Mouse (Mus musculus) left cerebral cortex, postnatal 14 days (tissue): Measurements from ENCODE around the gene Ass1. TPM values are rescaled to one million over a fixed set of nuclear protein-coding genes. Genes with fewer than 3 reads are reported as not detected.
"Not testable (repeated sequence)": the region's sequence is repeated elsewhere in the genome, so short reads cannot be mapped to it uniquely, and the experiment has no call there.

Experiments used
- DNase-seq, 2 experiments: peaks; one replicate each; pipeline ENCODE4 v3.0.0; 2021 to 2022; ENCODE audit warnings: low spot score in 2 of 2, mixed read lengths in 1 of 2
- intact Hi-C: fragments of 180-260 bp; cut with DNase I; formaldehyde crosslinking; loops from one replicate; pipeline ENCODE4 v1.15.1; 2025
- total RNA-seq, 2 experiments: library from RNA; stranded (reverse); gene quantifications; 2 replicates each; pipeline ENCODE4 v1.2.3; 2021

Gene Ass1
- total RNA-seq, 2 experiments from 2014 or later = 8.5 to 14.6 TPM

DNA sequence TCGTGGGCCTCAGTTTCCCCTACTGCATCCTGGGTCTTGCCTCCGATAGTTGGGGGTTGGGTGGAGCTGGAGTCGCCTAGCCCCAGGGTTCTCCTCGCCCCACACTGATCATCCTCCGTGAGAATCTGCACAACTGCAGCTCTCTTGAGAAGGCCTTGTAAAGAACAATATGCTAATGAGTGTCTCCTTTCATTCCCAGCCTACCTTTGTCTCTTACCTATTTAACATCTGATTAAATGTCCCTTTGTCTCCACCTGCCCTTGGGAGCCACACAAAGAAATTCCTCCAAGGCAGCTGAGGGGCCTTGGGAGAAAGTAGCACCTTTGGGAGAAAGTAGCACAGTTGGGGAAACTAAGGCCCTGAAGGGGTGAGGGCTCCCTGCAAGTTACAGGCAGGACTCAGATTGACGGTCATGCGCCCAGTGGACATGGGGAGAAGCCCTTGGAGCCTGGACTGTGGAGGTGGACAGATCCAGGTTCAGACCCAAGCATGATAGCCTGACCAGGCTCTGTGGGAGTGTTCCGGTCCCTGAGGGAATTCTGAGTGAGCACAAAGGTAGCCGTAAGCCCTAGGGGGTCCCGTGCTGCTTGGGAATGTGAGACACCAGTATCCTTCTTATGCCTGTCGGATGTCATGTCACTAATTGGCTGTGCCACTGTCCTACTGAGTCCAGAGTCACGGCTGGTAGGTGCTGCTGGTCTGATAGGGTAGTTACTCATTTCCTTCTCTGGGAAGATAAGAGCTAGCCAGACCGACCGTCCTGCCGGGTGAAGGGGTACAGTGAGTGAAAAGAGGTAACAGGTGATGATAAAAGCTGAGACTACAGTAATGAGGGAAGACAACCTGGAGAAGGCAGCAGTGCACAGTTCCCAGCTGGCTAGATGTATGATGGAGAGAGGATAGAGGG is 32.9 kb downstream of the Ass1 start:
- intact Hi-C loops = no loop called here

DNA sequence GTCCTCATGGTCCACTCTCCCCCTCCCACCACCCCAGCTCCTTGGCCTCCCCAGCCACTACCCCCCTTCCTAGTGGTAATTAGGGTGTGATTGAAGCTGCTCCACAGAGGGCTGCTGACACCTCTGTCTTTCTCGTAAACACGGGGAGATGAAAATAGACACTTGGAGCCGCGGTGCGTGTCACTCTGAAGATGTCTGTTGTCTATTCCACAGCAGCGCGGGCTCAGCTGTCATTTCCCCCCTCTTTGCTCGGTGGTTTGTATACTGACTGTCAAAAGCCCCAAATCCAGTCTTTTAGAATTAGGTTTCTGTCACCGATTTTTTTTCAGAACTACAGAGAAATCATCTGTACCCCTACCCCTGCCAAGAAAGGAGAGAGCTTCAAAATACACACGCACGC is 35.5 kb downstream of the Ass1 start:
- peak; percentile 19 to 45 for DNase-seq
- intact Hi-C loops = no loop called here

More for the DNA sequence above, 32.9 kb downstream of the Ass1 start:
- DNase-seq = no peak

DNA sequence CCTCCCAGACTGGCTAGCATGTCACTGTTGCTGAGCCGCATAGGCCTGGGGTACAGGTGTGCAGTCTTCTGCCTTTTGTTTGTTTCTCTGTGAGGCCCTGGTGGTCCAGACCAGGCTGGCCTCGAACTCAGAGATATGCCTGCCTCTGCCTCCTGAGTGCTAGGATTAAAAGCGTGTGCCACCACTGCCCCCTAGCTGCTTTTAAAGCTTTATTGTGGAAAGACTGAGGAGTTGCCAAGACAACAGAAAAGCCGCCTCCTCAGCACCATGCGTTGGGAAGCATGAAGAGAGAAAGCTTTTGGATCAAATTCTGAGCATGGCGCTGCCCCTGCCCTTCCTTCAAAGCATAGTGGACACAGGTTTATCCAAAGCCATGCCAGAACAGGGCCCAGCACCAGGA is 38.8 kb downstream of the Ass1 start:
- DNase-seq = no peak
- intact Hi-C loops = no loop called here

DNA sequence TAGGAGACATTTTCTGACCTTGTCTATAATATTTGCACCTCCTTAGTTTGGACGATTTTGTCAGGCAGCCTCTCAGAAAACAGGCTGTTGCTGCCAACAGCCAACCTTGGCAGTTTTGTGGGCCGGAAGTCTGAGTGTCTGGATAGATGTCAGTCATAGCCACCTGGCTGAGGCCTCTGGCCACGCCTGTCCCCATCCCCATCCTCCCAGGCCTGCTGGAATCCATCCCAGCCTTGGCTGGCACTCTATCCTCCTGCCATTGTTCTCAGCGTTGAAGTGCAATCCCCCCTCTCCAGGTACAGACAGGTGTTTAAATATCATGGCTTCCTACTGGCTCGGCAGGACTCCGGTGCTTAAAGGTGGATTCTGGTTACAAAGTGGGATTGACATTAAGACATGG is 41.3 kb downstream of the Ass1 start:
- intact Hi-C loops = loop anchor here (5.0 kb wide), 1 partner anchor 51 kb away; no protein-coding TSS in a partner anchor
- no peak for DNase-seq

DNA sequence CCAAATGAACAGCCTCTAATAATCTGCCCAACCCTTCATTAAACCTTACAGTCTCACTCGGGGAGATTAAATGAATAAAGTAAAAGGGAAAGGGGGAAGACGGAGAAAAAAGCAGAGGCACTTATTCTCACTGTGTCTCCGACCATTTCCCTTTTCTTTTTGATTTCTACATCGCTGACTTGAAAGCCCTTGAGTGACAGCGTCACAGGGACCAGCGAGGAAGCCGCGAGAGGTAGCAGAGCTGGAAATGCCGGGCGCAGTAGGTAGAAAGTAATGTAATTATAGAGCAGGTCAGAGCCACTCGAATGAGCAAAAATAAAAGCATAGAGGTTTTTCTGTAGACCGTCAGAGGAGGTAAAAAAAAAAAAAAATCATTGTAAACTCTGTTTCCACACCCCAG is 46.5 kb downstream of the Ass1 start:
- intact Hi-C loops = no loop called here
- DNase-seq = no peak

DNA sequence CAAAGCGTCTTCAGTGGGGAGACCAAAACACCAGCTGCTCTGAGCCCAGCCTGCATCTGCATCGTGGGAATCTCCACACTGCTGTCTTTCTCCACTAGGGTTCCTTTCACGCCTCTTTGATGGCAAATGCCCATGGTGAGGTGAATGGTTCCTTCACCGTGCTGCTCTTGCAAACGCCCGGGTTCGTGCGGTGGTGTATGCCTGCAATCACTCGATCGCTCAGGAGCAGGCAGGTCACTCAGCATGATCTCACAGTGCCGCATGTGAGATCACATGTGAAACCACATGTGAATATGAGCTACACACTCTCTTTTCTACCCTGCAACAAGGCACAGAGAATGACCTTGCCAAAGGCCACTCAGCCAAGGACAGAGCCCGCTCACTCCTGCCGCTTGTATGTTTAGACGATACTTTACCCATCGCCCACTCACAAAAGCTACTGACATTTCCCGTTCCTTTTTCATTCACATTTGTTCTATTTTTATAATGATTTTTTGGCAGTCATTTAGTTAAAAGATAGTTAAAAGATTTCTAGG is 51.9 kb downstream of the Ass1 start:
- no peak for DNase-seq
- intact Hi-C loops = no loop called here

DNA sequence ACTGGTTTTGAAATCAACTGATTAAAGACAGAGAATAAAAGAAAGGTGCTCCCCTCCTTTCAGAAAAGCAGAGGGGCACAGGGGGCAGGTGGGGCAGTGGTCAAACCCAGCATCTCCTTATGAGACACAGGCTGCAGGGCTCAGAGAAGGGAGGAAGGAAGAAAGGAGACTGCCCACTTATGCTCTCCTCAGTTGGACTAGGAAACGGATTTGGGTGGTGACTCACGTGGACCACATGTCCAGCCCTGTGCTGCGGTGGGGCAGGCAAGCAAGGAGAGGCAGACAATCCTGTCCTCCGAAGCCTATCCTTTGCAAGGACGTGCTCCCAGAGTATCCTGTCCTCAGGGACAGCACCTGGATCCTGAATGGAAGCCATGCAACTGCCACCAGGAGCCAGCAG is 54.6 kb downstream of the Ass1 start:
- DNase-seq = no peak
- intact Hi-C loops = no loop called here

DNA sequence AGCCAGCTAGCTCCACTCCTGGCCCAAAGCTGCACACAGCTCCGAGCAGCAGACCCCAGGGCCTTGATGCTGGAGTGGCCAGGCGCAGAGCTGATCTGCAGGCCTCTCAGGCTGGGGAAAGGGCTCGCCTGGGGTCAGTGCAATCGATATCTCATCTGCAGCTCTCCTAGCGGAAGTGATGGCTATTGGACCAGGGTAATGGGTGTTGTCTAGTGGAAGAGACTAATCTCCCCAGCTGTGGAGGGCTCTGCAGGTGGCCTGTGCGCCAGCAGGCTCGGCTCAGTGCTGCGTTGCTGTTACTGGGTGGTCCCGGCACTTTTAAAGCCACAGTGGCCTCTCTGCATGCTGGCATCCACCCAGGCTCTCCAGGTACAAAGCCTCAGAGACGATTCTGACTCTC is 55.8 kb downstream of the Ass1 start:
- DNase-seq = no peak
- intact Hi-C loops = no loop called here

DNA sequence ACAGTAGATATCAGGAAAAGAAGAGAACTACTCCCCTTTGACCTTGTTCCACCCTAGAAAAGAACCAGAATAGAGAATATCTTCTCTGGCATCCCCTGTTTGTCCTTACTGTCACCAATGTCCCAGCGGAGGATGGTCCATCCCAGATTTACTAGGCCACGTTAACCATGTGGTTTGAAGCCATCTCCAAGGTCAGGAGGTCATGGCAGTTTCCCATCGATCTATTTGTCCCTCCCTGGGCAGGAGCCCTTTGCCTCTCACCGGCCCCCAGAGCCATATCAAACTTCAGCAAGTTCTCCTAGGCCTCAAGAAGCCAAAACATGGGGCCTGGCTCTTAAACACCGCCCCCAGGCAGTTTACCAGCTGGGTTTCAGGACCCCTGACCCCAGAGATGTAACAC is 60.2 kb downstream of the Ass1 start:
- DNase-seq = no peak
- intact Hi-C loops = no loop called here

DNA sequence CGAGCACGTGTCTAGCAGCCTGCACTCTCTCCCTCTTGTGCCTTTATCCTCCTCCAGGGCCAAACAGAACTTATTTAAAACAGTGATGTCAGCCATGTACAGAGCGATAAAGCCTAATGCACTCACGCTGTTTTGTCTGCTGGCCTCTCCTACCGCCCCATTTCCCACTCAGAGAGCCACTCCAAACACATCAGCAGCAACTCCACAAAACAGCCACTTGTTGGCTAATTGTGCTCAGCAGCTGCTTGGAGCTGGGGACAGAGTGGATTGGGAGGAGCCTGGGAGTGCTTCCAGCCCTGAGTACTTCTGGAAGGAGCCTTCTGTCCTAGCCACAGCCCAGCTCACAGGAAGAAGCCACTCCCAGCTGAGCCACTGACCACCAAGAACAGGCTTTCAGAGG is 67.0 kb downstream of the Ass1 start:
- peak in 1 of 2 experiments; percentile 37 for DNase-seq
- intact Hi-C loops = no loop called here

DNA sequence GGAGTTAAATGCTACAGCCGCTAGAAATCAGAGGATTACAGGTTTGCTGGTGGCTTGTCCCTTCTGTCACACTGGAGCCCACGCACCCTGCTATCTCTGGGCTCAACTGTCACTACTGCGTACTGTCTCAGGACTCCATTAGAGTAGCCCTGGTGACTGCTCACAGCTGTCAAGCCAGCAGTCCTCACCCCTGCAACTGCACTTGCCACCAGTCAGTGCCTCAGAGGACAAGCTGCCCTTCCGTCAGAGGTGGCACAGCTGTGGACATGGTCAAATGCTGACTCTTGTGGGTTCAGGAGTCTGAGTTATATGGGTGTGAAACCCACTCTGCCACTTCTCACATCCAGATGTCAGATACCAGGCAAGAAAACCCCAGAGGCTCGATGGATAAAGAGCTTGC is 68.7 kb downstream of the Ass1 start:
- DNase-seq = no peak
- intact Hi-C loops = no loop called here

DNA sequence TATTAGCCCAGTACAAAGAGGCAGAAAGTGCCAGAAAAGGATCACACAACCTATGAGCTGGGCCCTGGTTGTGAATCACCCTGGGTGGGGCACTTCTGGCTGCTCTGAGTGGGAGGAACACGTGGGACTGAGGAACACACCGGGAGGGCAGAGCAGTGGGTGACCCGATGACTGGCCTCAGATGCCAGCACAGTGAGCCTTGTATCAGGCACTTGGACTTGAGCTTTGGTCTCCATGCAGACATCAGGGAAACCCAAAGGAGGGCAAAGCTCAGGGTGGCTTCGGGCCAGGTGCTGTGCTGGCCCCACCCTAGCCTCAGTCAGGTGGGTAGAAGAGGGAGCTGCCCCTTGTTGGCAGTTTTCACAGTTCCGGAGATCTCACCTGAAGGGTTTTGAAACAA is 71.6 kb downstream of the Ass1 start:
- intact Hi-C loops = no loop called here
- DNase-seq = no peak

DNA sequence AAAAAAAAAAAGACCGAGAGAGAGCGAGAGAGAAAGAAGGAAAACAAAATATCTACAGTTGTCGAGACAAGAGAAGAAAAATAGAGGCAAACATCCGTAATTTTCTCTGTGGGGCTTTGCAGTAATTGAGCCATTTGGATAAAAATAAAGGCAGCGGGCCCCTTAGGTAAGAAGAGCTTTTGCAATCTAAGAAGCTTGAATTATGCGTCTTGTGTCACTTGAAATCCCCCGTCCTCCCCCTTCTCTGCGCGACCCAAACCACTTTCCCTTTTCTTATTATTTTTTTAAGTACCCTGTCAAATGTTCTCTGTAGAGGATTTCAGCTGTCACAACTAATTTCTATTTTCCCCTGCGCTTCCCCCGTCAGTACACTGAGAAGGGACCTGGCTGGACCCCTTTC is 77.7 kb downstream of the Ass1 start:
- intact Hi-C loops = no loop called here
- DNase-seq = no peak

DNA sequence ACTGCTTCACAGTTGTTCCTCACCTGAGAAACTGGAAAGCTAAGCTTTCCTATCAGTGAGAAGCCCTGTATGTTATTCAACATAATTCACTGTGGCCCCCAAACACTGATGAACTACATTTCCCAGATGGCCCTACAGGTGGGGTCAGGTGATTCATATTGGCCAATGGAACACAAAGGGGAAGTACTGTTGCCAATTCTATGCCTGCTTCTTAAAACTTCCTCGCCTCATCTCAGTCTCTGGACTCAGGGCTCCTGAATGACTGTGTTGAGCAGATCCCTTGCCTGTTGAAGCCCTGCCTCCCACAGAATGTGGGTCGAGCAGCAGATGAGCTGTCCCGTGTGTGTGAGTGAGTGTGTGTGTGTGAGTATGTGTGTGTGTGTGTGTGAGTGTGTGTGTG is 80.5 kb downstream of the Ass1 start:
- DNase-seq = peak in 1 of 2 experiments; percentile 17
- intact Hi-C loops = no loop called here

DNA sequence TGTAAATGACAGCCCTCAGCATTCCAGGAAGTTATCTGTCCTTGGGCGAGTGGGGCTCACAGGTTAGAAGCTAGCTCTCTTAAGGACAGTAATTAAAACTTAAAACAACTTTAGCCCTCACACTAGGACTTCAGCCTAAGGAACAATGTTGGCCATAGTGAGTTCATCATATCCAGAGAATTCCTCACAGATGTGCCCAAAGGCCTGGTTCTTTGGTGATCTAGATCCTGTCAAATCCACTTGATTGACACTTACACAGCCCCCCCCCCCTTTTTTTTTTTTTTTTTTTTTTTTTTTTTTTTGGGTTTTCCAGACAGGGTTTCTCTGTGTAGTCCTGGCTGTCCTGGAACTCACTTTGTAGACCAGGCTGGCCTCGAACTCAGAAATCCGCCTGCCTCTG is 81.3 kb downstream of the Ass1 start:
- DNase-seq, intact Hi-C loops: not testable (repeated sequence)

DNA sequence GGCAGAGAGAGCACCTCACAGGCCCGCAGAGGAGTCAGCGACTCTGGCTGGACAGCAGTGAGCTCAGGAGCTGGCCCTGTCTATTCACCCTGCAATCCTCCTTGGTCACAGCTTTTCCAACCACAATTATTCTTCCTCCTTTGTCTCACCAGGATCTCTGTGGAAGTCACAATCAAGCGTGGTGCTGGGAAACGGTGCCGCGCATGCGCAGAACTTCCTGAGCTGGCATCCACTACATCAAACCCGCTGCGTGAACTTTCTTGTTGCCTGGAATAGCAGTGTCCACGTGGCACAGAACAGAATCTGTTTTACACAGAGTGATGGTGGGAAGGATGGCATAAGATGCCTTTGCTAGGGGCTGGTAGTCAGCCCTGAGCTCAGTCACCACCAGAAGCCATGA is 82.0 kb downstream of the Ass1 start:
- intact Hi-C loops = no loop called here

DNA sequence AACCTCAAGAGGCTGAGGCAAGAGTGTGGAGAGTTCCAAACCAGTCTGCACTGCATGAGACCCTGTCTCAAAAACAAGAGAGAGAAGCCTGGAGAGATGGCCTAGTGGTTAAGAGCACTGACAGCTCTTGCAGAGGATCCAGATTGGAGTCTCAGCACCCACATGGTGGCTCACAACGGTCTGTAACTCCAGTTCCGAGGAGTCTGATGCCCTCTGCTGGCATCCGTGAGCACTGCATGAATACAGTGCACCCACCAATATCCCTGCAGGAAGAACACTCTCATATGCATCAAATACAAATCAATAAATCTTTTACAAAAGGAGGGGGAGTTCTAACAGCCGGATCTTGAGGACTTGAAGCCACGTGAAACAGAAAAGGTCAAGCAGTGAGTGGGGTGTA is 84.6 kb downstream of the Ass1 start:
- no peak for DNase-seq
- intact Hi-C loops = no loop called here

More for the DNA sequence above, 82.0 kb downstream of the Ass1 start:
- DNase-seq = peak; percentile 21 to 23
